Mouse (Mus musculus) bone marrow, adult 2 months (tissue): Measurements from ENCODE around the gene Mex3d.

Experiments used
- CTCF ChIP-seq: fragments of 200-500 bp; IDR thresholded peaks from 2 replicates; pipeline ENCODE4 v1.5.1; 2011; ENCODE audit warnings: low read length, control low read depth; ENCODE audit not compliant: control insufficient read depth, insufficient read depth
- POLR2A ChIP-seq: fragments of 200-500 bp; IDR thresholded peaks from 2 replicates; pipeline ENCODE4 v1.6.1; 2011; ENCODE audit warnings: low read depth, mild to moderate bottlenecking, control low read depth, low read length, borderline replicate concordance; ENCODE audit not compliant: control insufficient read depth

DNA sequence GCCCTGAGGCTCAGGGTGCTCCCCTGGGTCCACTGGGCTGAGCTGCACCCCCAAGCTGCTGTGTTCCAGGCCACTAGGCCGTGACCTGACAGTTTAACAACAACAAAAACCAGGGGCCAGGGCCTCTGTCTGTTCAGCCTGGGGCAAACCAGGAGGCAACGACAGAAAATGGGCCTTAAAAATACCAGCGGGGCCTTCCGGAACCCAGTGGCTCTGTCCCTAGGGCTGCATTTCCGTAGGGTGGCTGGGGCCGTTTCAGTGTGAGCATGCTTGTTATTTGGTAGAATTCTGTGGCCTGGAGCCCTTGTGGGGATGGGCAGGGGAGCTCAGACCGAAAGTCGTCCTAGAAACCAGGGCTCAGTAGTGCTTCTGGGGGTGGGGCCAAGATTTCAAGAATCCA, 42.3 kb upstream of the Mex3d start:
- TF ChIP-seq CTCF: no peak
- no peak for TF ChIP-seq POLR2A
